Mouse (Mus musculus): Measurements from ENCODE around the gene Vps8.

The Vps8 gene

GRCm38 (mm10) chr16:21478376-21478775 is 55.5 kb downstream of the Vps8 start:
- DNase-seq (ENCODE audit: low spot score): no peak

- no peak for DNase-seq (ENCODE audit: low spot score)
Measured at GRCm38 (mm10) chr16:21483803-21484202, 60.9 kb downstream of the Vps8 start.

- DNase-seq (ENCODE audit: low spot score): no peak
Measured at GRCm38 (mm10) chr16:21485716-21486115, 62.8 kb downstream of the Vps8 start.

- DNase-seq (ENCODE audit: low spot score): peak; percentile 32
Measured at GRCm38 (mm10) chr16:21488413-21488812, 65.5 kb downstream of the Vps8 start.

- DNase-seq (ENCODE audit: low spot score): no peak
Measured at GRCm38 (mm10) chr16:21492346-21492745, 69.4 kb downstream of the Vps8 start.

GRCm38 (mm10) chr16:21492894-21493293 is 70.0 kb downstream of the Vps8 start:
- no peak for DNase-seq (ENCODE audit: low spot score)

- no peak for DNase-seq (ENCODE audit: low spot score)
Measured at GRCm38 (mm10) chr16:21494681-21495080, 71.8 kb downstream of the Vps8 start.

GRCm38 (mm10) chr16:21496799-21497198 is 73.9 kb downstream of the Vps8 start:
- DNase-seq (ENCODE audit: low spot score): no peak

- peak; percentile 7 for DNase-seq (ENCODE audit: low spot score)
Measured at GRCm38 (mm10) chr16:21497627-21498026, 74.7 kb downstream of the Vps8 start.

GRCm38 (mm10) chr16:21498984-21499383 is 76.1 kb downstream of the Vps8 start:
- DNase-seq (ENCODE audit: low spot score): no peak

- no peak for DNase-seq (ENCODE audit: low spot score)
Measured at GRCm38 (mm10) chr16:21499656-21500055, 76.7 kb downstream of the Vps8 start.

- DNase-seq (ENCODE audit: low spot score): no peak
Measured at GRCm38 (mm10) chr16:21518833-21519232, 95.9 kb downstream of the Vps8 start.

- DNase-seq (ENCODE audit: low spot score): no peak
Measured at GRCm38 (mm10) chr16:21519785-21520184, 96.9 kb downstream of the Vps8 start.

- DNase-seq (ENCODE audit: low spot score): no peak
Measured at GRCm38 (mm10) chr16:21523738-21524137, 100.8 kb downstream of the Vps8 start.

- peak; percentile 22 for DNase-seq (ENCODE audit: low spot score)
Measured at GRCm38 (mm10) chr16:21525376-21525775, 102.5 kb downstream of the Vps8 start.

GRCm38 (mm10) chr16:21527271-21528007 is 104.5 kb downstream of the Vps8 start:
- DNase-seq (ENCODE audit: low spot score): no peak

GRCm38 (mm10) chr16:21533503-21533902 is 110.6 kb downstream of the Vps8 start:
- DNase-seq (ENCODE audit: low spot score): no peak

- no peak for DNase-seq (ENCODE audit: low spot score)
Measured at GRCm38 (mm10) chr16:21536240-21537005, 113.5 kb downstream of the Vps8 start.

GRCm38 (mm10) chr16:21537312-21537711 is 114.4 kb downstream of the Vps8 start:
- DNase-seq (ENCODE audit: low spot score): no peak

GRCm38 (mm10) chr16:21538889-21539288 is 116.0 kb downstream of the Vps8 start:
- no peak for DNase-seq (ENCODE audit: low spot score)

- no peak for DNase-seq (ENCODE audit: low spot score)
Measured at GRCm38 (mm10) chr16:21542559-21542958, 119.6 kb downstream of the Vps8 start.

GRCm38 (mm10) chr16:21547446-21547845 is 124.5 kb downstream of the Vps8 start:
- no peak for DNase-seq (ENCODE audit: low spot score)

GRCm38 (mm10) chr16:21549751-21550150 is 126.8 kb downstream of the Vps8 start:
- no peak for DNase-seq (ENCODE audit: low spot score)

All from lung, postnatal 25 days (tissue).